Mouse (Mus musculus) right cerebral cortex, adult 2 months (tissue): ENCODE data around the gene Cts6.
A peak's percentile ranks its signal among the peaks of the same experiment; 100 is the strongest.
"Not testable (repeated sequence)": the region's sequence is repeated elsewhere in the genome, so short reads cannot be mapped to it uniquely, and the experiment has no call there.

Experiments
- DNase-seq, 2 experiments: peaks; one replicate each; pipeline ENCODE4 v3.0.0; 2021 to 2022; ENCODE audit warnings: low spot score in 2 of 2

The Cts6 gene

GRCm38 (mm10) chr13:61203310-61203709 lies at the start of gene Cts6:
Gene Cts6, minus strand, starts transcription at chr13:61203410.
- DNase-seq = no peak

GRCm38 (mm10) chr13:61241076-61241947 lies 38.1 kb upstream of the Cts6 start:
- peak; percentile 18 to 50 for DNase-seq

- DNase-seq = not testable (repeated sequence)
Measured at GRCm38 (mm10) chr13:61185151-61185933, 17.9 kb downstream of the Cts6 start.

- no peak for DNase-seq
Measured at GRCm38 (mm10) chr13:61164622-61165021, 38.6 kb downstream of the Cts6 start.

- DNase-seq = no peak
Measured at GRCm38 (mm10) chr13:61164156-61164555, 39.1 kb downstream of the Cts6 start, which contains the start of gene Ctsr. Gene Ctsr, minus strand, starts transcription at chr13:61164256.
